Mouse (Mus musculus) layer of hippocampus, adult 2 months (tissue): Measurements from ENCODE around the gene Ltbp1. TPM values are rescaled to one million over a fixed set of nuclear protein-coding genes. Genes with fewer than 3 reads are reported as not detected.

Experiments
- DNase-seq, 2 experiments: peaks; one replicate each; pipeline ENCODE4 v3.0.0; 2022; ENCODE audit warnings: low spot score in 2 of 2
- H3K27ac ChIP-seq: fragments of 200-600 bp; 2 replicates; pipeline ENCODE4 v1.8.1; 2022
- H3K4me3 ChIP-seq: fragments of 200-600 bp; 2 replicates; pipeline ENCODE4 v1.8.1; 2022; ENCODE audit warnings: mild to moderate bottlenecking
- CTCF ChIP-seq: fragments of 200-600 bp; conservative IDR thresholded peaks from 2 replicates; pipeline ENCODE4 v1.8.1; 2022; ENCODE audit warnings: antibody characterized with exemption, mild to moderate bottlenecking, moderate library complexity
- total RNA-seq, 2 experiments: library from RNA; stranded (reverse); gene quantifications; 2 replicates each; pipeline ENCODE4 v1.2.3; 2021

The Ltbp1 gene
- total RNA-seq, 2 experiments from 2014 or later, result 6.3 to 7.4 TPM

GRCm38 (mm10) chr17:75345116-75345515 lies 339.7 kb downstream of the Ltbp1 start:
- Histone ChIP-seq H3K27ac (no peak overlapping the region), H3K4me3 (no peak overlapping the region)
- DNase-seq, result peak in 1 of 2 experiments; percentile 13
- TF ChIP-seq CTCF, result no peak

DNA sequence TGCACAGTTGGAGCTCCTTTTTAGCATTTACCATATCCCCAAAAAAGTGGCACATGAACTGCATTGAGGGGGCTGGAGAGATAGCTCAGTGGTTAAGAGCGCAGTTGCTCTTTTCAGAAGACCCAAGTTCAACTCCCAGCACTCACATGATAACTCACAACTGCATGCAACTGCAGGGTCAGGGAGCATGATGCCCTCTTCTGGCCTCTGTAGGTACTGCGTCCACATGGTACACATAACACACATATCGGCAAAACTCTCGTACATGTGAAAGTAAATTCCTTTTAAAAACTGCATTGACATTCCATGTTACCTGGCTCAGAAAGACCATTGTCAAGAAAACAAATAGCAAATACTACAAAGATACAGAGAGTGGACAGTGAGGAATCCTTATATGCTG lies 342.0 kb downstream of the Ltbp1 start:
- DNase-seq, result no peak
- no peak overlapping the region for H3K4me3 ChIP-seq
- H3K27ac ChIP-seq, result no peak overlapping the region
- TF ChIP-seq CTCF, result peak; percentile 57

DNA sequence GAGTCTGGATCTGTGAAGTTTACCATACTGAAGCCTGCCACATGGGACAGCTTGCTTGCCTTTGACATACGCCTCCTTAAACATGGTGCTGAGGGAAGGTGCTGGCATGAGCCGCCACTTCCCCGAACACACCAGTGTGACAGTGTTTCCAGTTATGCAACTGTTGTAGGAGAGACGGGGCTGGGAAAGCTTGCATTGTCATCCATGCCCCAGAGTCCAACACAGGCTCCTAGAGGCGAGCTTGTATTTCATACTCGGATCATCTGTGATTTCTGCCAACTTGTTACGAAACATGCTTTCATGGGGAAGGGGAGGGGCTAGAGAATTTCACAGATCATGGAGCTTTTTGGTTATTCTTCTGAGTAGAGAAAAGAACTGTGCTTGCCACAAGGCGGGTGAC lies 343.7 kb downstream of the Ltbp1 start:
- H3K27ac ChIP-seq, result peak overlapping the region; percentile 44
- no peak overlapping the region for H3K4me3 ChIP-seq
- TF ChIP-seq CTCF, result no peak
- peak; percentile 49 to 51 for DNase-seq

- H3K4me3 ChIP-seq, result no peak overlapping the region
- TF ChIP-seq CTCF, result no peak
- peak overlapping the region; percentile 44 for H3K27ac ChIP-seq
- no peak for DNase-seq
These were observed 344.2 kb downstream of the Ltbp1 start for GRCm38 (mm10) chr17:75349602-75350001.

DNA sequence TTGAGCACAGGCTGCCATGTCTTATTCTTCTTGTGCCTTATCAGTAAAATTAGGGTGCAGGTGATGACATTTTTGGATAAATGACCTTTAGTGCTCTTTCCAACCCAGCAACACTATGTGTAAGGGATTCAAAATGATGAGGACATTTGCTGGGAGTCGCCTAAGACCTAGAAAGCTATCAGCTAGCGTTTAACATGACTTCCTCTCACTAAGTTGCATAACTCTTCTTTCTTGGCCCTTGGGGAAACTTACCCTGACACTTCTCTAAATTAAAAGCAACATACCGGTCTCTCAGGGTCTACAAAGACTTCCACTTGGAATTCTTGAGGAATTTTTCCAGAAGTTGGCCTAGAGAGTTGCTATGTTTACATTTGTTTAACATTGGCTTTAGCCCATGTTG lies 348.0 kb downstream of the Ltbp1 start:
- no peak for TF ChIP-seq CTCF
- Histone ChIP-seq H3K4me3 (no peak overlapping the region), H3K27ac (no peak overlapping the region)
- no peak for DNase-seq

DNA sequence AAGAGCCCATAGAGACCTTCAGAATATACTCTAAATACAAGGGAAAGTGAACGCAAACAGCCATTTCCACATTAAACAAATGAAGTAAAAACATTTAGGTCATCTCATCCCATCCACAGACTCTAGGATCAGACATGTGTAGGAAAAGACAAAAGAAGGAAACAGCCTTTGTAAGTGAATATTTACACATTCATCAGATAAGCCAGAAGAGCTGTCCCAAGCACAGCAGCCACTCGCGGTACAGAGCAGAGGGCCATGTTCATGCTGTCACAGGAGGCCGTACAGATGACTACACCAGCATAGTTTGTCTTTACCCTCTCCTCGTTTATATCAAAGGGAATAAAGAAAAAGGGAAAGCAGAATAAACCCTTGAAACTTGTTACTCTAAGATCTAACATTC lies 350.1 kb downstream of the Ltbp1 start:
- H3K4me3 ChIP-seq, result no peak overlapping the region
- TF ChIP-seq CTCF, result no peak
- DNase-seq, result no peak
- H3K27ac ChIP-seq, result no peak overlapping the region

GRCm38 (mm10) chr17:75360111-75360510 lies 354.7 kb downstream of the Ltbp1 start:
- no peak for TF ChIP-seq CTCF
- Histone ChIP-seq H3K4me3 (no peak overlapping the region), H3K27ac (no peak overlapping the region)
- no peak for DNase-seq

- no peak for TF ChIP-seq CTCF
- DNase-seq, result no peak
- no peak overlapping the region for H3K4me3 ChIP-seq
- H3K27ac ChIP-seq, result no peak overlapping the region
These were observed 361.0 kb downstream of the Ltbp1 start for GRCm38 (mm10) chr17:75366332-75366731.

DNA sequence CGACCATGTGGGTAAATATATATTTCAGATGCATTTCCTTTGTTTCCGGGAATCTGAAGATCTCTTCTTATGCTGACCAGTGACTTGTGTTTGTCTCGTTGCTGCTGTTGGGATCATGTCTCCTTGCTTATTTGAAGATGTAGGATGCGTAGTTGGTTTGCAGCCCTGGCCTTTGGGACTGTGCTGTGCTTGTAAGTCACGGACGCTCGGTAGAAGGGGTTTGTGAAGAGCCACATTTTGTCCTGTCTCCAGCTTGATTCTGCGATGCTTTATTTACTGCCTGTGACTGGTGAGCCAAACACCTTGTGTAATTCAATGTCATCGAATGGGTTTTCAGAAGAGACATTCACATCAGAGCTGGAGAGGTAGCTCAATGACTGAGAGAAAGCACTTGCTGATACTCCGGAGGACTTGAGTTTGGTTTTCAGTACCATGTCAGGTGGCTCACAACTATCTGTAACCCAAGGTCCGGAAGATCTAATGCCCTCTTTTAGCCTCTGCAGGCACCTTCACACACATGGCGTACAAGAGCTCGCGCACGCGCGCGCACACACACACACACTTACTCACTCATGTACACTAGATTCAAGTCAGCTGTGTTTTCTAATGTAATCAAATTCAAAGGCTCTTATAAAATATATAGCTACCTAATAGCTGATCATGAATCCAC lies 362.3 kb downstream of the Ltbp1 start:
- Histone ChIP-seq H3K27ac (no peak overlapping the region), H3K4me3 (no peak overlapping the region)
- TF ChIP-seq CTCF, result no peak
- no peak for DNase-seq

- Histone ChIP-seq H3K27ac (no peak overlapping the region), H3K4me3 (no peak overlapping the region)
- DNase-seq, result no peak
- TF ChIP-seq CTCF, result no peak
These were observed 363.2 kb downstream of the Ltbp1 start for GRCm38 (mm10) chr17:75368580-75368979.

DNA sequence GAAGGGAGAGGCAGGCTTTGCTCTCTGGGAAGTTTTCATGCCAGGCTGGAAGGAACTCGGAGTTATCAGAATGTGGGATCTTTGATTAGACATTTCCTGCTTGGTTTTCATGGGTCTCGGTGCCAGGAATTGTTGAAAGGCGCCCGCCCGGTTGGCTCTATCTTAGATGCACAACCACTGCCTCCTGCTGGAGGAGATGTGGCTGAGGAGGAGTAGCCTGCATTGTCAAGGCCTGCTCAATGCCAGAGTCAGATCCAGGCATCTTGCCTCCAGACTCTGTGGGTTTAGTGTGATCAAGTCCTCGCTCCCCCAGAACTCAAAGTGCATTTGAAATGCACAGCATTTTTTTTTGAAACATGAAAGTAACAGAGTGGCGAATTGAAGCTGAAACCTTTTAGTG lies 364.0 kb downstream of the Ltbp1 start:
- no peak for DNase-seq
- H3K27ac ChIP-seq, result no peak overlapping the region
- TF ChIP-seq CTCF, result peak; percentile 59
- no peak overlapping the region for H3K4me3 ChIP-seq

DNA sequence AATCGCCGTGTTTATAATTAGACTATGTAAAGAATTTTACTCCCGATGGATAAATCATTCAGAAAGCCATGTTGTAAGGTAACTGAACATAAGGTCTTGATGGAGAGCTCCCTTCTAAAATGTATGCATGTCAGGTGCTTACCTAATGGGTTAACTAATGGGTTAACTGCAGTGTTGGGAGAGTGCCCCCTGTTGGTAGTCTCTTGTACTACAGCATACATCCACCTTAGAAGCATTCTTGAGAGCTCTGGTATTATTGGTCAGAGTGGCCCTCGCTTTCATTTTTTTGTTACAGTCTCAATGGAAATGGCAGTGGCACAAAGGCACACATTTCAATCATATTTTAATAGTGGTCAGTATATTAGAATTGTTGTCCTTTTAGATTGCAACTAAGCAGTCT lies 364.8 kb downstream of the Ltbp1 start:
- H3K4me3 ChIP-seq, result no peak overlapping the region
- peak; percentile 79 for TF ChIP-seq CTCF
- DNase-seq, result no peak
- H3K27ac ChIP-seq, result no peak overlapping the region

DNA sequence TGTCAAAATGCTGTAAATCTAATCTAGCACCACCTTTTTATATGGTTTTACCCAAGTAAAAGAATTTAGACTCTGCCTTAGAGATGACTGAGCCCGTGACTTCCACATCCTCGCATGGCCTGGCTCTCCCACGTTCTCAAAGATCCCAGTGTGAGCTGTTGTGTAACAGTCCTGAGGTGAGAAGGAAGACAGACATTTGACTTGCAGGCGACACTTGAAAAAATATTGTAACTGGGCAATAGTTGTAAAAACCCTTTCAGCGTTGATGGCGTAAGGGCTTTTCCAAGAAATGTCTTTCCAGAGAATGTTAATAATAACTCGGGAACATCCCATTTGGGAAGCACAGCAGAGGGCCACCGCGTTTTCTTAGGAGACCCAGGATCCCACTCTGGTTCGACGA lies 366.3 kb downstream of the Ltbp1 start:
- no peak for TF ChIP-seq CTCF
- no peak overlapping the region for H3K27ac ChIP-seq
- DNase-seq, result no peak
- H3K4me3 ChIP-seq, result no peak overlapping the region

- peak; percentile 89 for TF ChIP-seq CTCF
- Histone ChIP-seq H3K4me3 (no peak overlapping the region), H3K27ac (no peak overlapping the region)
- DNase-seq, result peak; percentile 26 to 58
These were observed 367.0 kb downstream of the Ltbp1 start for GRCm38 (mm10) chr17:75372371-75372770.
